Mouse (Mus musculus): ENCODE measurements around the gene Pdzd7.

Pdzd7 gene

DNA sequence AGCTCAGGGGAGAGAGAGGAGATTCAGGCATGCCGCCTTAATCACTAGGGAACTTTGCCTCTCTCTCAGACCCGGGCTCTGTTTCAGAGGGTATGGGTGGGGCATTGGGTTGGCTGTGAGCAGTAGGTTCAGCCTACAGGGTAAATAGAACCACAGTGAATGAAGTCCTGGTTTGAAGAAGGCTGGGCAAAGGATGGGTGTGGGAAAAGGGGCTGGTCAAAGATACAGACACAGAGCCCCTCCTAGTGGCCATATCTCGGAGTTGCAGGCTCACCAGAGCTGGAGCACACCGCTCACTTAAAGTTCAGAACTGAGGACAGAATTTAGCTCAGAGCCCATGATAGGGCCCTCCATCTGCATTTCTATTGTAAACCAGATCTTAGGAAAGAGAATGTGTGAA is 13.7 kb downstream of the Pdzd7 start:
- peak; percentile 80 for DNase-seq (ENCODE audit: extremely low read depth, low read depth)

DNA sequence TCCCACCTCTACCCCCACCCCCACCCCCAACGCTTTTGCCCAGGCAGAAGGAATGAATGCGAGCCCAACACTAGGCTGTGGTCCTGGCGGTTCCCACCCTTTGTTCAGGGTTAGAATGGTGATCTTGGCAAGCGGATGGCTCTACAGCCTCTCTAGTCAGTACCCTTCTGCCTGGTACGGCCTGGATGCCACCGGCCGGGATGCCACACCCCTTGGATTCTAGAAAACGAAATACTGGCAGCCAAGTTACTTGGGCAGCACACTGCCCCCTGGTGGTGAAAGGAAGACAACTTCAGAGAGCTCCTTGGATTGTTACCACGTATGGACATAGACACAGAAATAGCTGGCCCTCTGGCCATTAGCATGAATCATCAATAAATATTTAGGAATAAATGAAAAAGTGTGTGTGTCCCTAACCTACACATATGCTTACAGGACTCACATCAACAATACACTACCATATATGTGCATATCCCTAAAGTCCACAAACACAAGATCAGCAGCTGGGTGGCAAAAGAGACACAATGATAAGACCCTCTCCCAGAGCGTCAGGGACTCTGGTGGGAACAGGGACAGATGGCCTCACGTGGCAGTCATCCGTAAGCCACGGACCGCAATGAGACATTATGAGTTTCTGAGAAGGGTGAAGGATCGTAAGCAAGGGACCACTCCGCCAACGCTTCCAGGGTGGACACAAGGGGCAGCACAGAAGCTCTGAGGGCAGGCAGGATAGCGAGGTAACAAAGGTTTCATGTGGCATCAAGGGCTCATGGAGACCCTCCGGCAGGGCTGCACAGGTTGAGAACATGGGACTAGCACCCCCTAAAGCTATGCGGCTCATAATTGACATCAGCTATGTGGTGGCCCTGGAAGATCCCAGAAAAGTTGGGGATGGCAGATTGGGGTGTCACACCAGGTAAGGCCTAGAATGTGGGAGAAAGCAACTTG is 14.5 kb downstream of the Pdzd7 start:
- peak; percentile 82 for DNase-seq (ENCODE audit: extremely low read depth, low read depth)

DNA sequence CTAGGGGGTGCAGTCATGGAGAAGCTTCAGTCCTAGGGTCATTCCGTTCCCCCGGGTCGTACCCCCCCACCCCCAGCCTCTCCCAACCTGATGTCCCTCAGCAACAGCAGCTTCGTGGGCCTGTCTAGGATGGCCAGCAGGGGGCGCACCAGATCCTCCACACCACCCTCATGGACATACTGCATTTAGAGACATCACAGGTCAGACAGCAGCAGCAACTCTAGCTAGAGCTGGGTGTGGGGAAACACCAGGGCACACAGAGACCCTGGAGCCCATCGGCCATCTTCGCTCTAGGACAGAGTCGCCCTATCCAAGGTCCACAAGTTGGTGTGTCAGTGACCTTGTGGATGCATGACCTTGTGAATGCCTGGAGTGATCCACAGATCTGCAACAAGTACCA is 15.4 kb downstream of the Pdzd7 start:
- DNase-seq (ENCODE audit: extremely low read depth, low read depth) = peak; percentile 71

DNA sequence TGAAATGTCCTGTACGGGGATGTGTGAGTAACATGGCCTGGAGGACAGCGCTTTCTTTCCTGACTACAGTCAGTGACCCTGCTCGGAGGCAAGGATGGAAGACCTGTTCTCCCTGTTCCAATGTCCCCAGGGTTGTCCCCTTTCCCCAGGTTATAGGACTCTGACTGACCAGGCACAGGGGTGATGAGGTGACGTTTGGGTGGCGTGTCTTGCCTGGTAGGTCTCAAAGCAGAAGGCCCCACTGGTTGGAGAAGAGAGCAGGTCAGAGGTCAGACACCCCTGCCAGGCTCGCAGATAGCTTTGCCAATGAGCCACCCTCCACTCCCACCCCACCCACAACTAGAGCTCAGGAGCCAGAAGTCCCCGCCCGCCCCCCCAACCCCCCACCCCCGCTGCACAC is 15.9 kb downstream of the Pdzd7 start:
- DNase-seq (ENCODE audit: extremely low read depth, low read depth) = no peak

DNA sequence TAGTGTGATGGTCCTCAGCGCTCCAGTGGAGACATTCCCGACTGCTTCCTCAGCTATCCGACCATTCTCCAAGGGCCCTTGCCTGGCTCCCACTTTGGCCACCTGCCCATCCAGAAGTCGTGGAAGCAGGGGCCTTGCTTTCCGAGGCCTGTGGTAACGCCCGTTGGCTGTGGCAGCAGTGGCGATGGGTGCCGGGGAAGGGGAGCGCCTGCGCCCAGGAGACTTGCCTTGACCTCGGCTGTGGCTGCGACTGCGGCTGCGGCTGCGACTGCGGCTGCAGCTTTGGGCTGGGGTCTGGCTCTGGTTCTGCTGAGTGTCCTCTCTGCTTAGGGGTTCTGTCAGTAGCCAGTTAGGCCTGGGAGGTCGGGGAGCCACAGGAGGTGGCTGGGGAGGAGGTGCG is 16.8 kb downstream of the Pdzd7 start:
- no peak for DNase-seq (ENCODE audit: extremely low read depth, low read depth)

DNA sequence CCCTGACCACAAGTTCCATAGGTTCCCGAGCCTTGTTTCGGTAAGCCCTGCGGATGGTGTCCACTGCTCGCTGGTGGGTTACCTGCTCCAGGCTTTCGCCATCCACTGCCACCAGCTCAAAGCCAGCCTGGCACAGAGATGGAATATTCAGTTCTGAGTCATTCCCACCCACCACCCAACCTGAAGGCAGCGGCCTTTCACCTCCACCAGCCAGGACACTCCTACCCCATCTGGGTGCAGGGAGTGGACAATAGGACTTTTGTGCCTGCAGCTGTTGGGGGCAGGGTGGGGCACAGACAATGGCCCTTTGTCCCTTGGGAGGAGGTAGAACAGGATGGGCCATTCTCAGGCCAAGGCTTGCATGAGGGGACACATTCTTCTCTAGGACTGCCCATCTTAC is 17.7 kb downstream of the Pdzd7 start:
- no peak for DNase-seq (ENCODE audit: extremely low read depth, low read depth)

DNA sequence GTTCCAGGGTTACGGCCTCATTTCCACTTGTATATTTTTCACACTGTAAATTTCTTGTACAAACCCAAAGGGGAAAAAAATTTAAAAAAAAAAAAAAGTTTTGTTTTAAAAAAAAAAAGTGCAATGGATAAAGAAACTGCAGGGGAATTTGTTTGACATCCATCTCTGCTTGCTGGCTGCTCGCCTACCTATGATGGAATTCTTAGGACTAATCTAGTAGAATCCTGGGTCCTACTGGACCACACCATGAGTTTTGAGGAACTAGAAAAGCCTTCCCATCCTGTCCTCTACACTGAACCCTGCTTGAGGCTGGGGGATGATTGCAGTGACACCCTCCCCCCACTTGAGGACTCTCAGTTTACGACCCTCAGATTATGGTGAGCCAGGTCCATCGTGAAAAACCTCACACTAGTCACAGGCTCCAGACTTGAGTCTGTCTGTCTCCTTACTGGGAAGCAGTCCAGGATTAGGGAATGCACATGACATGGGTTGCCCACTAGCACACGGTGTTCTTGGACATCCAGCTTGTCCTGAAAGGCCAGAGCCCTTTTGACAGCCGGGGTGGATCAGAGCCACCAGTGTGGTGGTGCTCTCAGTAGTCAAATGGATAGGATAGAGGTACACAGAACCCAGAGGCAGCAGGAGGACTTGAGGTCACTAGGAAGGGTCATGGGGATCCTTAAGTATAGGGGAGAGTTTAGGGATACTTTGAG is 18.4 kb downstream of the Pdzd7 start:
- no peak for DNase-seq (ENCODE audit: extremely low read depth, low read depth)

DNA sequence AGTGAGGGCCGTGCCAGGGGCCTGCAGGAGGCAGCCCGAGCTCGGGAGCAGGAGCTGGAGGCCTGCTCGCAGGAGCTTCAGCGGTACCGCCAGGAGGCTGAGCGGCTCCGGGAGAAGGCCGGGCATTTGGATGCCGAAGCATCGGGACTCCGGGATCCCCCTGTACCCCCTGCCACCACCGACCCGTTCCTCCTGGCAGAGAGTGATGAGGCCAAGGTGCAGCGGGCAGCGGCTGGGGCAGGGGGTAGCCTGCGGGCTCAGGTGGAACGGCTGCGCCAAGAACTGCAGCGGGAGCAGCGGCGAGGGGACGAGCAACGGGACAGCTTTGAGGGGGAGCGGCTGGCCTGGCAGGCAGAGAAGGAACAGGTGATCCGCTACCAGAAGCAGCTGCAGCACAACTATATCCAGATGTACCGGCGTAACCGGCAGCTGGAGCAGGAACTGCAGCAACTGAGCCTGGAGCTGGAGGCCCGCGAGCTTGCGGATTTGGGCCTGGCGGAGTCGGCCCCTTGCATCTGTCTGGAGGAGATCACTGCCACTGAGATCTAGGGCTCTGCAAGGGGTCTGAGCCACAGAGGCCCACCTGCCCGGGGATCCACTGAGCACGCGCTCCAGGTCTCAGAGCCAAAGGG is 19.5 kb downstream of the Pdzd7 start:
- no peak for DNase-seq (ENCODE audit: extremely low read depth, low read depth)

DNA sequence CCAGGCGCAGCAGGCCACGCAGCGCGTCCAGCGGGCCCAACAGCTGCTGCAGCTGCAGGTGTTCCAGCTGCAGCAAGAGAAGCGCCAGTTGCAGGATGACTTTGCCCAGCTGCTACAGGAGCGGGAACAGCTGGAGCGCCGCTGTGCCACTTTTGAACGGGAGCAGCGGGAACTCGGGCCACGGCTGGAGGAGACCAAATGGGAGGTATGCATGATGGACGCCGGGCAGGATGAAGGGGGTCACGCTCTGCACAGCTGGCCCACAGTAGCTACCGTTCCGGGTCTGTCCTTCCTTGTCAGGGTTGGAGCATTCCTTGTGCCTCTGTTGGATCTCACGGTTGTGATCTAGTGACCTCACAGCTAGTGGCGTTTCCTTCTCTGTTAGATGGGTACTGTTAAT is 20.7 kb downstream of the Pdzd7 start:
- DNase-seq (ENCODE audit: extremely low read depth, low read depth) = no peak

DNA sequence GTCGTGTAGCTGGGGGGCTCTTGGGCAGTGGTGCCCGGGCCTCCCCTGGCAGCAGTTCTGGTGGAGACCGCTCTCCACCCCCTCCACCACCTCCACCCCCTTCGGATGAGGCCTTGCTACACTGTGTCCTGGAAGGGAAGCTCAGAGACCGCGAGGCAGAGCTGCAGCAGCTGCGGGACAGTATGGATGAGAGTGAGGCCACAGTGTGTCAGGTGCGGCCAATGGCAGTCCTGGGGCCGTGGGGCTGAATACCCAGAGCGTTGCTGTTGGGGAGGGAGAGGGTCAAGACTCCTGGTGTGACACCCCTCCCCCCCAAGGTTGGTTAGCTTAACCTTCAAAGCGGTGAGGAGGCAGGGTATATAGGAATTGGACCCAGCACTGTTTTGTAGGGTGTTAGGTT is 21.5 kb downstream of the Pdzd7 start:
- DNase-seq (ENCODE audit: extremely low read depth, low read depth) = no peak

DNA sequence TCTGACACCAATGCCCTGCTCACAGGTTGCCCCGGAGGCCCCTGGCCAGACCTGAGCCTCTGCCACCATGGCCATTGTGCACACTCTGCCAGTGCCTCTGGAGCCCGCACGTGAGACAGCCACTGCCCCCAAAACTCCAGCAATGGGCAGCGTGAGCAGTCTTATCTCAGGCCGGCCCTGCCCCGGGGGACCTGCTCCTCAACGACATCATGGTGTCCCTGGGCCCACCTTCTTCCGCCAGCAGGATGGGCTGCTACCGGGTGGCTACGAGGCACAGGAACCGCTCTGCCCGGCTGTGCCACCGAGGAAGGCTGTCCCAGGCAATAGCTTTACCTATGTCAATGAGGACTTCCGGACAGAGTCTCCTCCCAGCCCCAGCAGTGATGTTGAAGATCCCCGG is 24.2 kb downstream of the Pdzd7 start:
- no peak for DNase-seq (ENCODE audit: extremely low read depth, low read depth)

DNA sequence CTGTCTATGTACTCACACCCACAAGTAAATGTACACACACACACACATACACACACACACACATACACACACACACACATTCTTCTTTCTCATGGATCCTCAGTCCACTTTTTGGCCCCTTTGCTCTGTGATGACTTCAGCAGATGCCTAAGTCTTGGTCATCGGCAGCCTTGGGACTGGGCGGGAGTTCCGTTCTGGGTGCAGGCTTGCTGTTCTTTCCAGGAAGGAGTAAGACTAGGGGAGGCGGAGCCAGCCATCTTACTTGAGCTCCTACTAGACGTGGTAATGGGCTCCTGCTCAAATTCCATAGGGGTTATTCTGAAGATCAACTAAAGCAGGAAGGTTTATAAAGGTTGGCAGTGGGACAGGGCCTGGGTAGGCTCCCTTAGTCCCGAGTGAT is 25.2 kb downstream of the Pdzd7 start:
- DNase-seq (ENCODE audit: extremely low read depth, low read depth) = no peak

DNA sequence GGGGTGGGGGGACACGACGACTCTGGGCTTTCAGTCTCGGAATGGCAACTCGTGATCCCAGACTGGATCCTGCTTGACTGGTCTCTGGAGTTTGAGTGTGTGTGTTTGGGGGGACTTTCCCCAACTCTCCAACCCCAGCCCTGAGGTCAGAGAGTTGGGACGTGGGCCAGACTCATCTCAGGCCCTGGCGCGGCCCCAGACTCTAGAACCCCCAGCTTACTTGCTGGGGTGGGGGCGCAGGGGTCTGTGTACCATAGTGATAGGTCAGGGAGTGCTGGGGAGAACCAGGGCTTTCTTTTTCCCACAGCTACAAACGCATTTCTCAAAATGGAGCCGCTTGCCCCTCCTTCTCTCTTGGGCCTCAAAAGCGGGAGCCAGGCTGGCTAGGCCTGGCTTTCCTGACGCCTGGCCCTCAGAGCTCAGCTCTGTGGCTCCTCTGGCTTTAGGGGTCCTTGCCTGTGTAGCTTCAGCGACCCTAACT is 27.1 kb downstream of the Pdzd7 start:
- no peak for DNase-seq (ENCODE audit: extremely low read depth, low read depth)

DNA sequence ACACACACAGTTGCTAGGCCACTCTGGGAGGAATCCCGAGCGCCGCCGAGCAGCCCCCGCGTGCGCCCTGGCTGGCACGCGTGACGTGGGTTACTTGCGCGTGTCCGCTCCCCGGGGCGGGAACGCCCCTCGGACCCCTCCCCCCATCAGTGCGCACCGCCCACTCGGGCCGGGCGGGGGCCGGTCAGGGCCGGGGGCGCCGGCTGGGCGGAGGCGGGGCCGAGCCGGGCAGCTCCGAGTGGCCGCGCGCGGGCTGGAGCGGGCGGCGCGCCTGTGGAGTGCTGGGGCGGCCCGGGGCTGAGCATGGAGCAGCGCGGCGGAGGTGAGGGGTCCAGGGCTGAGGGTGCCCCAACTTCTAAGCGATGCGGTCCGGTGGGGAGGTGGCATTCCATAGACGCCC is 27.6 kb downstream of the Pdzd7 start:
- no peak for DNase-seq (ENCODE audit: extremely low read depth, low read depth)

DNA sequence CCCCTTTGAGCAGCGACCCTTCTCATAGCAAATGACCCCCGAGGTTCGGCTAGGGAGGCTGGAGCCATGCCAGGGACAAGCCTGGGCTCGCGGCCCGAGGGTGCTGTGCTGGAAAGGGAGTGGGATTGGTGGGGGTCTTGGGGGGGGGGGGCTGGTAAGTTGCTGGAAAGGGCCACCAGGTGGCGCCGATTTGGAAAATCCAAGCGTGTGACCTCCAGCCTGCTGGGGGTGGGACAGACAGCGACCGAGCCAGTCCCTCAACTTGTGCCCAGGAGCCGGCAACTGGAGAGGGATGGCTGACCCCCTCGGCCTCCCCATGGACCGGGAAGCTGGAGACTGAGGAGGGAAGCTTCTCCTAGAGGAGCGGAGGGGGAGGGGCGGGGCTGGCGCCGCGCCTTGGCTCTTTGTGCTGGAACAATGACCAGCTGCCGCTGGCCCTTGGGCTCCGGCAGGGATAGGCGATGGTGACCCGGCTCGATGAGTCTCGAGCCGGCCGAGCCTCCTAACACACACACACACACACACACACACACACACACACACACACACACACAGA is 28.2 kb downstream of the Pdzd7 start:
- peak; percentile 35 for DNase-seq (ENCODE audit: extremely low read depth, low read depth)

DNA sequence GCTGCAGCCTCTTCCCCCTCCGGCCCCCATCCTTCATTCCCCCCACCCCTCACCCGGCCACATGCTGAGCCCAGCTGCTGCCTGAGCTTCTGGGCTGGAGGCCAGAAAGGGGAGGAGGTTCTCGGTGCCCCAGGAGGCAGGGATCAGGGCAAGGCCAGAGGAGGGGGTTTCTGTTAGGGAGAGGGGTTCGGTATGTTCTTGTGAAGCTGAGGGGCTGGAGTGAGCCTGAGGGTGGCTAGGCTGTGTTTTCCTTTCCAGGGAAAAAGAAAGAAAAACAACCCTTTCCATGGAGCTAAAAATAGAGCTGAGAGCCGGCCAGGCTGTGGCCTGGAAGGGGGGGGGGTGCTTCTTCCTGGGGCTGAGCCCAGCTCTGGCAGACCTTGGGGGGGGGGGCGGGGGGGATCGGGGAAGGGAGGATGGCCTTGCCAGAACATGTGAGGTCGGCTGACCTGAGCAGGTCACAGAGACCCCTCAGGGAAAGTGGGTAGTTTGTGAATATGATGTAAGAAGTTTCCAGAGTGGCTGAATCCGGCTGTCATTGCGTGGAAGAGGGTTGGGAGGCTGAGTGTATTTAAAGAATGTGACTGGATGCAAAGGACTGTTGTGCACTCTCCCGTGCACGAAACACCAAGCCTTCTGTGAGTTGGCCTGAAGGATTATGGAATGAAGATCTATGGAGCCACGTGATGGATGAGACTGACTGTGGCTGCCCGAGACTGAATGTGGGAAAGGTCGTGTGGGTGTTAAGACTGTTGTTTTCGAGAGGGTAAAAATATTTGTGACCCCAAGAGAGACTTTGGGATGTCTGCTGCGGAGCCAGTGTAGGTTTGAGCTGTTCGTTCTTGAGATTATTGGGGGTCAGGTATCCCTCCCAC is 28.9 kb downstream of the Pdzd7 start:
- DNase-seq (ENCODE audit: extremely low read depth, low read depth) = peak; percentile 30

DNA sequence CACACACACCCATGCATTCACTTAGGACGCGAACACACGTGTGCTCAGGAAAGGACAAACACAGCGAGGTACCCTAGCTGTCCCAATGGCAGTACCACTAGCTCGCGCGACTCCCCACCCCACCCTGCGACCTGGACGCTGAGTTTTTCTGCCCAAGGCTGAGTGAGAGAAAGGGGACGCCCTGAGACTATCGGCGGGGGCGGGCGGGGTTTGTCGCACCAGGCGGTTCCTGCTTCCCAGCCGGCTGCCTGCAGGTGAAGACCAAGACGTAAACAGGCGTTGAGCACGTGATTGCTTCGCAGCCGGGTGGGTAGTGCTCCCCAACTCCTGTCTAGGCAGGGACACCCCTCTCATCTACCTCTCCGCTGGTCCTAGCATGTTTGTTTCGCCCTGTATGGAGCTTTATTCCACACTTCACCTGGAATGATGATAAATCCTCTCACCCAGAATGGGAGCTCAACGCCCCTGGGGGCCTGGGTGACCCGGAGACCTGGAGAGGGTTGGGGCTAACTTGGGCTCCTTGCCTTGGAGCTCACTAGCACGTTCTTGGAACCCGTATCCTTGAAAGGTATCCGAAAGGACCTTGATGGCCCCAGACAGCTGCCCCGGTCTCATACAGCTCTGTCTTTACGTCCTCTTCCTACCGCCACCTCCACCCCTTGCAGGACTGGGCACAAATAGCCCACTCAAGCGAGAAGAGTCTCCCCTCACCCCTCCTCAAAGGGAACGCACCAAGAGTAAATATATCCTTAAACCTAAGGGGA is 29.8 kb downstream of the Pdzd7 start:
- DNase-seq (ENCODE audit: extremely low read depth, low read depth) = peak; percentile 55

DNA sequence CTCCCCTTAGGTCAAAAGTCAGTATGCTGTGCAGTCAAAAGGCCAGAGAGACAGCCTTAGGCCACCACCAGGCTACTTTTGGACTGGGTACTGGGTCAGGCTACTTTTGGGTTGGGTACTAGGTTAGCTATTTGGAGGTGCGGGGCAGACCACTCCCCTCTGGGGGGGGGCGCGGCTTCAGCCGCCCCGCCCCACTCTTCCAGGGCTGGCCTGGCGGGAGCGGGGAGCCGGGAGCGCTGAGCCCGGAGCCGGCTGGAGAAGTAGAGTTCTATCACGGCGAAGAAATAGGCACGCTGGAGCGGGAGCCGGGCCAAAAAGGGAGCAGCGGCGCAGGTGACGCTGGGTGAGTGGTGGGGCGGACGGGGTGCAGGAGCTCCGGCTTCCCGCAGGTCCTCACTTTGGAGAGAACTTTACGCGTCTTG is 30.5 kb downstream of the Pdzd7 start:
- no peak for DNase-seq (ENCODE audit: extremely low read depth, low read depth)

DNA sequence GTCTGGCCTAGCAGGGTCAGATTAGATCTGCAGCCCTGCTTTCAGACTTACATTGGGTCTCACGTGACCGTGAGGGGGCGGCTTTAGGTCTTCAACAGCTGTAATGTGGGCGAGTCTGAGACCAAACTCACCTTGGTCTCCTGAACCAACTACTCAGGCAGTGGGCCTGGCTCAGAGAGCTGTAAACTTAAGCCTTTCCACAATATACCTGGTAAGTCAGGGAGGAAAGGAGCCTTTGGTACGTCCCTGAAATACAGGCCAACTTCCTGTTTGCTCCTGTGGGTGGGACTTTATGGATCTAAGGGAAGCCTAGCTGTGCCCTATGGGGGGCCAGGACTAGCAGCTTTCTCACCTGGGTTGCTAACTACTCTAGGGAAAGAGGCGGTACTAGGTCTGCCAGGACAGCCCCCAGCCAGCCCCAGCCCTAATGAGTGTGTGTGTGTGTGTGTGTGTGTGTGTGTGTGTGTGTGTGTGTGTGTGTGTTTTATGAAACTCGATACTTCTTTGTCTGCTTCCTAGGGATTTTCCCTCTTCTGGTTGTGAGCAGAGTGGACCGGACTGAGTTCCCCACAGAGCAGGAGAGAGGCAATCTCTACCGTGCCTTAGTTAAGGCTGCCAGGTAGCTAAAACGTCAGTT is 31.1 kb downstream of the Pdzd7 start, which contains the start of gene Lzts2:
Lzts2 (plus strand) TSS at position 80 of the 637 bp plus-strand sequence.
- peak; percentile 36 for DNase-seq (ENCODE audit: extremely low read depth, low read depth)
